Mouse (Mus musculus) cerebellum, adult (tissue): ENCODE measurements at regions not wholly inside any gene's neighbourhood (a gene's known extent, or its start where the extent isn't known, plus 50 kb on each side); places are given as distances from the start of the nearest gene placed in this dataset.
"Not testable (repeated sequence)": the region's sequence is repeated elsewhere in the genome, so short reads cannot be mapped to it uniquely, and the experiment has no call there.

ENCODE experiments used
- ATAC-seq: cut with Nextera tagmentation; 2 replicates; pipeline ENCODE4 v1.9.2; 2017; ENCODE audit warnings: mild to moderate bottlenecking, moderate library complexity, mixed read lengths; ENCODE audit not compliant: insufficient number of reproducible peaks, low FRiP score, low TSS enrichment

- ATAC-seq = no peak
Observed at GRCm38 (mm10) chr13:104549016-104549415, 243.3 kb upstream of the Srek1ip1 start.

GRCm38 (mm10) chr13:104553329-104553728 lies 239.0 kb upstream of the Srek1ip1 start:
- no peak for ATAC-seq

- not testable (repeated sequence) for ATAC-seq
Observed at GRCm38 (mm10) chr13:104556609-104557008, 235.7 kb upstream of the Srek1ip1 start.

GRCm38 (mm10) chr13:104559876-104560275 lies 232.4 kb upstream of the Srek1ip1 start:
- no peak for ATAC-seq

GRCm38 (mm10) chr13:104560500-104561114 lies 231.7 kb upstream of the Srek1ip1 start:
- ATAC-seq = no peak

- ATAC-seq = peak; percentile 40; the same call in 1 of the 2 replicates
Observed at GRCm38 (mm10) chr13:104562536-104562935, 229.7 kb upstream of the Srek1ip1 start.

- no peak for ATAC-seq
Observed at GRCm38 (mm10) chr13:104563019-104563418, 229.3 kb upstream of the Srek1ip1 start.

- no peak for ATAC-seq
Observed at GRCm38 (mm10) chr13:104563889-104564288, 228.4 kb upstream of the Srek1ip1 start.

GRCm38 (mm10) chr13:104569765-104570164 lies 222.5 kb upstream of the Srek1ip1 start:
- no peak for ATAC-seq

- ATAC-seq = no peak
Observed at GRCm38 (mm10) chr13:104572236-104572635, 220.0 kb upstream of the Srek1ip1 start.

- no peak for ATAC-seq
Observed at GRCm38 (mm10) chr13:104574396-104574795, 217.9 kb upstream of the Srek1ip1 start.

GRCm38 (mm10) chr13:104576188-104576789 lies 216.0 kb upstream of the Srek1ip1 start:
- no peak for ATAC-seq

GRCm38 (mm10) chr13:104577856-104578255 lies 214.4 kb upstream of the Srek1ip1 start:
- ATAC-seq = no peak

GRCm38 (mm10) chr13:104580686-104581350 lies 211.5 kb upstream of the Srek1ip1 start:
- no peak for ATAC-seq
